Mouse (Mus musculus) liver, adult (tissue): ENCODE results near the gene Mapkapk2.

ENCODE experiments used
- GATA4 ChIP-seq: IDR thresholded peaks from 2 replicates; pipeline ENCODE4 v1.6.1; 2014; ENCODE audit warnings: mild to moderate bottlenecking, low read length; ENCODE audit not compliant: insufficient replicate concordance

Gene Mapkapk2

DNA sequence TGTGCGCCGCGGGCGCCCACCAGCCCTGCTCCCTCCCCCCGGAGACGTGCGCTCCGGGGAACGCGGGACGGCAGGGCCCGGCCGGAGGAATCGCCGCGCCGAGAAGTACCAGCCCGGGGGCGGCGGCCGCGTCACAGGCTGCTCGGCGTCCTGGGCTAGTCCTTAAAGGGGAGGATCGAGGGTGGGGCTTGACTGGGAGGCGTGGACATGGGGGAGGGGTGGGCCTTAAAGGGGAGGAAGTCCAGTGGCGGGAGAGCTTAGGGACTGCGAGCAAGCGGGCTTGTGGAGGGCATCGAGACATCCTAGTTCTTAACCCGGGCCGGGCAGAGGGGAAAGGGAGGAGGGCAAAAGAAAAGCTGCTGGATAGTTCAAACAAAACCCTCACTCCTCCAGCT lies at the start of gene Mapkapk2:
Gene Mapkapk2, minus strand, starts transcription at position 127 of the 395 bp plus-strand sequence.
- TF ChIP-seq GATA4, result no peak

GRCm38 (mm10) chr1:131146181-131146614 lies 48.6 kb upstream of the Mapkapk2 start:
- TF ChIP-seq GATA4, result no peak

GRCm38 (mm10) chr1:131142472-131142871 lies 44.8 kb upstream of the Mapkapk2 start:
- no peak for TF ChIP-seq GATA4

GRCm38 (mm10) chr1:131141449-131141848 lies 43.8 kb upstream of the Mapkapk2 start:
- TF ChIP-seq GATA4, result no peak

DNA sequence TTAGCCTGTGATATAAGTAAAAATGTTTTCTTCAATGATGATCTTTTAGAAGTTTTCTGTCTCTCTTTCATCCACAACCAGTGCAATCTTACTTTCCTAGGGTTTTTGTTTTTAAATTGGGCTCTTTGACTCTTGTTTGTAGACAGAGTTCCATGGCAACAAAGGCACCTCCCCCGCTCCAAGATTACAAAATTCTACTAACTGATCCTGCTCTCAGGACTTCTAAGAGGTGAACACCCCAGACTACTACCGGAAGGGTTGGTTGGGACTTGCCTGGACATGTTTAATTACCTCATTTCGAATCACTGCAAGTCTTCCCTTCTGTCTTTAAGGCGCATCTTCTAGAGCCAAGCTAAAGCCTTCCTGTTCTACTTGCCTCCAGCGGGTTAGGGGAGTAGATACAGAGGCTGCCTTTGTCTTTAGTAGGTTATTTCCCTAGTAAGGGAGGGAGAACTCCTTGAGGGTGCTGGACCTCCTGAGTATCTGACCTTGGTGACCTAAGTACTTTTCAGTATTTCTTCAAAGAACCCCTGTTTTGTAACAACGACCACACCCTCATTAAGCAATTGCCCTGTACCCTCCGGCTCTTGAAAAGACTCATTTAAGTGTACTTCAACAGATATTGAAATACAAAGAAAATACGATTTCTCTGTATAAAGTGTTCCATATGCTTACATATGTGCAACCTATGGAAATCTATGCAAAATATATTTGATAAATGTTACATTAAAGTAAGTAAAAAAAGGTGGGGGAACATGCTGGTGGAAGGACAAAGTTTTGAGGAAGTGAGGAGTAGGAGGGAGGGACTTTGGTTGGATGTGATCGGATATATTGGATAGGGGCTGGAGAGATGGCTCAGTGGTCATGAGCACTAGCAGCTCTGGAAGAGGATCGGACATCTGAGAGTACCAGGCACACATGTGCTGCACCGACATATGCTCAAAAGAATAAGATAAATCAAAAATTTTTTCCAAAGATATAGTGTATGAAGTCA lies 41.8 kb upstream of the Mapkapk2 start:
- no peak for TF ChIP-seq GATA4

GRCm38 (mm10) chr1:131138191-131139016 lies 40.8 kb upstream of the Mapkapk2 start, which contains the start of gene Dyrk3:
TSS of gene Dyrk3 (minus strand) at chr1:131138340.
- TF ChIP-seq GATA4, result no peak

- no peak for TF ChIP-seq GATA4
Measured at GRCm38 (mm10) chr1:131137717-131138118, 40.1 kb upstream of the Mapkapk2 start.

- no peak for TF ChIP-seq GATA4
Measured at GRCm38 (mm10) chr1:131137111-131137510, 39.5 kb upstream of the Mapkapk2 start.

GRCm38 (mm10) chr1:131135960-131136629 lies 38.5 kb upstream of the Mapkapk2 start:
- no peak for TF ChIP-seq GATA4

DNA sequence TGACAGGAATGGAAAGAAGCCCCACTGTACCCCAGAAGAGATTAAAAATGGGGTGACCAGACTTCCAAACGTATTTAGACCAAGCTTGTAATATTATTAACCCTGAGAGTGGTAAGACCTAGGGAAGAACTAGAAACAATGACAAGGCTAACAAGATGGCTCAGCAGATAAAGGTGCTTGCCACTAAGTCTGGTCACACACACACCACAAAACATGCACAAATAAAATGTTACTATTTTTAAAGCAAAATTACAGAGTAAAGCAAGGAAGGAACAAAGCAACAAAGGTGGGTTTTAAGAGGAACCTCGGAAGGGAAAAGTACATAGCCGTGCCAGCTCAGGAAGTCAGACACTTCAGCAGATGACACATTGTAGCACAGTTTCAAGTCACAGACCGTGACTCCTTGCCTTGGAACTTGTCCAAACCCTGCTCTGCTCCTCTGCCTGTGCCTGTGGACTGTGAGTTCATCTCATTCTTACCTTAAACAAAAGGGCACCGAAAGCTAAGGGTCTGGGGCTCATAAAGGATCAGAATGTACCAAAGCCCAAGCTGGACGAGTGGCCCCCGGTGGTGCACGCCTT lies 37.4 kb upstream of the Mapkapk2 start:
- TF ChIP-seq GATA4, result no peak

DNA sequence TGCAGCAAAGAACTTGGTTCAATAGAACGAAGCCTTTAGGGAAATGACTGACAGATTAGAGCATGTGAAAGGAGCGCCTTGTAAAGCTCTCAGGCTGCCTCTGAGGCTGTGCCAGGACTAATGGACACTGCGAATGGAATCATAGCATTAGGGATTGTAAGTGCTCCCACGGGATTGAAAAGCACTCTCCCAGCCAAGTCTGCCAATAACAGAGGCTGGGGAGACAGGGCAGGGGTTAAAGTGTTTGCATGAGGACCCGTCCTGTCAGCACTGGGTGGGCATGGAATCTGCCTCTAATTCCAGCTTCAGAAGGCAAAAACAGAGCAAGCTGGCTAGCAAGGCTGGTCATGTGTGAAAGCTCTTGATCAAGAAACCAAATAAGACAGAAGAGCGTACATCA lies 36.6 kb upstream of the Mapkapk2 start:
- no peak for TF ChIP-seq GATA4

DNA sequence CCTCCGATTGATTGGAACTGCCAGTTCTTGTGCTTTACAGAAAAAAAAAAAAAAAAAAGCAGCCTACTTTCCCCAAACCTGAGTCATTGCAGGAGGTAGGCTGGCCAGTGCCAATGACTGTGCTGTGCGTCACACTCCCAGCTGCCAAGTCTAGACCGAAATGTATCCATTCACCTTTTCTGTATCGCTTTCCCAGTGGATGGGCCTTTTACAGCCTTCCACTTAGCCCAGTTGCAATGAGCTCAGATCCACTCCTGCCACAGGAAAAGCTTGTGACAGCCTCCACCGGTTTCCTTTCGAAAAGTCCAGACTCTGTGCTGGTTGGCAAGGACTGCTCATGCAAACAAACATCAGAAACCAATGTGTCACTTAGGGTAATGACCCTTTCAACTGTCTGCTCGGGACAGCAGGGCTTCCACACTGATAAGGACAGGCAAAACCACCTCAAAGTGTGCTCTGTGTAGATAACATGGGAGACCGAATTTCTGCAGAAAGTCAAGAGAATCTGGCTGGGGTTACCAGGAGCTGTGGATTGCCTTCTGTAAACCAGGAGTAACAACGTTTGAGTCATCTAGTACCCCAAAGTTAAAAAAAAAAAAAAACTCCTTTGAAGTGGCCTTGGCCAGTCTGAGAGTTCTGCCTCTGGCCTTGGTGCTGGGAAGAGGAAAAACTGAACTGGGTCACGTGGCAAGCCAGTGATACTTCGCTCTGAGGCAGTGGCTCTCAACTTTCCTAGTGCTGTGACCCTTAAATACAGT lies 28.5 kb upstream of the Mapkapk2 start:
- peak; percentile 97 for TF ChIP-seq GATA4

GRCm38 (mm10) chr1:131123522-131124265 lies 26.1 kb upstream of the Mapkapk2 start:
- TF ChIP-seq GATA4, result no peak
